Mouse (Mus musculus) heart, postnatal 0 days (tissue): ENCODE data around the gene Myb. TPM values are rescaled to one million over a fixed set of nuclear protein-coding genes. Genes with fewer than 3 reads are reported as not detected.

ENCODE experiments used
- ATAC-seq: fragments of 200-750 bp; cut with Nextera tagmentation; 2 replicates; pipeline ENCODE4 v1.8.0; 2017; ENCODE audit warnings: low read depth, moderate number of reproducible peaks, moderate library complexity; ENCODE audit not compliant: insufficient read depth
- DNase-seq: peaks from one replicate; pipeline ENCODE4 v3.0.0-alpha.2; 2016; ENCODE audit warnings: low spot score
- H3K27ac ChIP-seq: fragments of 300-500 bp; sonication (generic); 2 replicates; pipeline ENCODE4 v1.5.1; 2014; ENCODE audit warnings: low read depth, mild to moderate bottlenecking
- H3K27me3 ChIP-seq: fragments of 300-500 bp; sonication (generic); 2 replicates; pipeline ENCODE4 v1.6.1; 2014; ENCODE audit warnings: low read length, mixed read lengths; ENCODE audit not compliant: control insufficient read depth, insufficient read depth
- H3K36me3 ChIP-seq: fragments of 300-500 bp; sonication (generic); replicated peaks from 2 replicates; pipeline ENCODE4 v1.6.1; 2014; ENCODE audit warnings: low read length, mixed read lengths; ENCODE audit not compliant: control insufficient read depth, insufficient read depth
- H3K4me1 ChIP-seq: fragments of 300-500 bp; sonication (generic); 2 replicates; pipeline ENCODE4 v1.6.1; 2014; ENCODE audit warnings: antibody characterized with exemption; ENCODE audit not compliant: control insufficient read depth, insufficient read depth
- H3K4me2 ChIP-seq: fragments of 300-500 bp; sonication (generic); 2 replicates; pipeline ENCODE4 v1.6.1; 2014; ENCODE audit warnings: low read depth, mild to moderate bottlenecking, low read length, moderate library complexity
- H3K4me3 ChIP-seq: fragments of 300-500 bp; sonication (generic); 2 replicates; pipeline ENCODE4 v1.5.1; 2014; ENCODE audit warnings: low read depth, low read length
- H3K9ac ChIP-seq: fragments of 300-500 bp; sonication (generic); replicated peaks from 2 replicates; pipeline ENCODE4 v1.6.1; 2014; ENCODE audit warnings: low read depth, low read length, mixed read lengths
- H3K9me3 ChIP-seq: fragments of 300-500 bp; sonication (generic); replicated peaks from 2 replicates; pipeline ENCODE4 v1.6.1; 2016; ENCODE audit warnings: low read length; ENCODE audit not compliant: control insufficient read depth
- CTCF ChIP-seq: IDR thresholded peaks from 2 replicates; pipeline ENCODE4 v1.5.1; 2016; ENCODE audit warnings: antibody characterized with exemption, control low read depth, low read depth
- EP300 ChIP-seq: IDR thresholded peaks from 2 replicates; pipeline ENCODE4 v1.6.1; 2016; ENCODE audit warnings: antibody characterized with exemption, low read depth
- WGBS: fragments of 180-500 bp; shearing (Covaris S2); extraction: QIAGEN DNeasy Blood & Tissue Kit; methylation state at CpG from one replicate; pipeline ENCODE4 v1.1.7; 2014; 5-methylcytosine and 5-hydroxymethylcytosine counted together
- polyA plus RNA-seq: library from polyadenylated mRNA; unstranded; fragments of >200 nt; fragmentation: Nextera tagmentation; extraction: Ambion mirVana; gene quantifications from 2 replicates; pipeline ENCODE4 v1.2.1, GENCODE M21; 2015
- total RNA-seq: library from RNA; depleted of rRNA; stranded (reverse); fragments of >200 nt; gene quantifications from 2 replicates; pipeline ENCODE4 v1.2.3, GENCODE M21; 2014; ENCODE audit warnings: low replicate concordance; rRNA removed

Gene Myb
- 0.15 and 2.0 TPM in 2 replicates for total RNA-seq
- polyA plus RNA-seq, result 0.20 and 0.36 TPM in 2 replicates

DNA sequence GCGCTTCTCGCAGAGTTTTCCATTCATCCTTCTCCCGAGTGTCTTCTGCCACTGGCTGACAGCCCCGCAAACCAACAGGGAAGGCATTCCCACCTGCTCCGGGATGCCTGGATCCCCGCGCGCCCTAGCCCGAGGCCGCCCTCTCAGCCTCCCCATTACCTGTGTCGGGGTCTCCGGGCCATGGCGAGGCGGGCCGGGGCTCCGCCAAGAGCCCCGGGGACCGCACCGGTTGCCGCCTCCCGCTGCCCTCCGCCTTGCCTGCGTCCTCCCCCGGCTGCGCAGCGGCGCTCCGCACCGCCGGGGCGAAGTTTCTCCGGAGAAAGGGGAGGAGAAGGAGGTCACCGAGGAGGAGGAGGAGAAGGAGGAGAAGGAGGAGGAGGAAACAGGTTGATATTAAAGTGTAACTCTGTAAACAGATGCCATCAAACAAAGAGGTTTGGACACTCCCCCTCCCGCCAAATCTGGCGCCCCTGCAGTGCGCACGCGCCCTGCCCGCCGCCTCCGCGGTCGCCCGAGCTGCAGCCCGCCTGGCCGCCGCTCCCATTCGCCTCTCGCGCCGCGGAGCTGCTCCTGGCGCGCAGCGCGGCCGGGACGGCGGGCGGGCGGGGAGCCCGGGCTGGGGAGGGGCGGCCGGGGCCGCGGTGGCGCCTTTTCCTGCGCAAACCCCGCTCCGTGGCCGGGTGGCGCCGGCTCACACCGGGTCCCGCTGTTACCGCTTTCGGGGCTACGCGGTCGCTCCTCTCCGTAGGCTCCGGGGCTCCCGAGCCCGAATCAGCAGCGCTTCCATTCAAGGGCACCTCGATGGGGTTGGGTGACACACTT is at the start of gene Myb:
TSS of gene Myb (minus strand) at position 448 of the 822 bp plus-strand sequence.
- H3K27ac ChIP-seq, result peak within 1 kb of the TSS; percentile 15; the same call in 1 of the 2 replicates
- ATAC-seq (peak; percentile 79), DNase-seq (peak; percentile 16)
- no peaks in the 10 kb centered on the region for H3K36me3 ChIP-seq
- TF ChIP-seq CTCF (no peak), EP300 (no peak)
- H3K9ac ChIP-seq, result peak within 1 kb of the TSS; percentile 67
- H3K27me3 ChIP-seq, result peaks cover 41% of the 10 kb centered on the region
- WGBS, result under 1% methylated on average over 80 of the region's 86 CpGs
- peak within 1 kb of the TSS; percentile 98 for H3K4me2 ChIP-seq
- peaks cover 13% of the 10 kb centered on the region for H3K4me1 ChIP-seq
- peak within 1 kb of the TSS; percentile 65 for H3K4me3 ChIP-seq
- H3K9me3 ChIP-seq, result no peaks in the 10 kb centered on the region

DNA sequence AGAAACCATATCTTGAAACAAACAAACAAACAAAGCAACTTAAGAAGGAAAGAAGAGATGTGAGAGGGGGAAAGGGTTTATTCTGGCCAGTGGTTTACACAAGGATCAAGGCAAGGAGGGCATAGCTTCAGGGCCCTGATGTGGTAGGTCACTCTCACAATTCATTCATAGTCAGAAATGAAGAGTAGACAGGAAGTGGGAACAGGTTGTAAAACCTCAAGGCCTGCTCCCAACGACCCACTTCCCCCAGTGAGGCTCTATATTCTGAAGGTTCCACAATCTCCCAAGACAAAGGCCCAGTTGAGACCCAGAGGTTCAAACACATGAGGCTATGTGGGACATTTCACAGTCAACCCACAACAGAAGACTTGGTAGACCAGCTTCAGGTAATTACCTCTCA is 46.6 kb upstream of the Myb start:
- no peaks in the 10 kb centered on the region for H3K9me3 ChIP-seq
- no peak overlapping the region for H3K4me3 ChIP-seq
- 41% methylated on average over 1 of the region's 1 CpGs for WGBS
- no peak overlapping the region for H3K4me2 ChIP-seq
- H3K27ac ChIP-seq, result no peak overlapping the region
- H3K27me3 ChIP-seq, result no peaks in the 10 kb centered on the region
- no peak overlapping the region for H3K9ac ChIP-seq
- H3K36me3 ChIP-seq, result no peaks in the 10 kb centered on the region
- no peak for DNase-seq
- TF ChIP-seq CTCF, result no peak
- TF ChIP-seq EP300, result no peak
- no peak for ATAC-seq
- no peaks in the 10 kb centered on the region for H3K4me1 ChIP-seq

DNA sequence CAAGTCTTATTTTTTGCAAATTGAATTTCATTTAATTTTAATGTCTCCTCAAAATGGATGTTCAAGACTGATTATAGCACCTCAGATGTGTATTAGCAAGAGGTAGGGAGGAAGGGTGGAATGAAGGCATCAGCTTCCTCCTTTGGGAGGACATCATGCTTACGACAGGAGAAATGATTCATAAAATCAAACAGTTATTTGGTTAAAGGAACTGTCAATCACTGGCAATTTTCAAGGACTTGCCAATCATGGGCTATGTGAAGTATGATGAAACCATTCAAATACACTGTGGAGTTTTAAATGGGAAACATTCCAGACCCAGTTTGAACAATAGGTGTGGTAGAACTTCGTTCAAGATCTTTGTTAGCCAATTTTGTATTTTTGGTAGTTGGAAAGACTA is 45.4 kb upstream of the Myb start:
- no peaks in the 10 kb centered on the region for H3K4me1 ChIP-seq
- no peak for TF ChIP-seq CTCF
- no peak for TF ChIP-seq EP300
- ATAC-seq (no peak), DNase-seq (no peak)
- H3K9ac ChIP-seq, result no peak overlapping the region
- H3K36me3 ChIP-seq, result no peaks in the 10 kb centered on the region
- H3K4me3 ChIP-seq, result no peak overlapping the region
- 76% methylated on average over 2 of the region's 2 CpGs for WGBS
- H3K27ac ChIP-seq, result no peak overlapping the region
- H3K27me3 ChIP-seq, result no peaks in the 10 kb centered on the region
- no peaks in the 10 kb centered on the region for H3K9me3 ChIP-seq
- no peak overlapping the region for H3K4me2 ChIP-seq

DNA sequence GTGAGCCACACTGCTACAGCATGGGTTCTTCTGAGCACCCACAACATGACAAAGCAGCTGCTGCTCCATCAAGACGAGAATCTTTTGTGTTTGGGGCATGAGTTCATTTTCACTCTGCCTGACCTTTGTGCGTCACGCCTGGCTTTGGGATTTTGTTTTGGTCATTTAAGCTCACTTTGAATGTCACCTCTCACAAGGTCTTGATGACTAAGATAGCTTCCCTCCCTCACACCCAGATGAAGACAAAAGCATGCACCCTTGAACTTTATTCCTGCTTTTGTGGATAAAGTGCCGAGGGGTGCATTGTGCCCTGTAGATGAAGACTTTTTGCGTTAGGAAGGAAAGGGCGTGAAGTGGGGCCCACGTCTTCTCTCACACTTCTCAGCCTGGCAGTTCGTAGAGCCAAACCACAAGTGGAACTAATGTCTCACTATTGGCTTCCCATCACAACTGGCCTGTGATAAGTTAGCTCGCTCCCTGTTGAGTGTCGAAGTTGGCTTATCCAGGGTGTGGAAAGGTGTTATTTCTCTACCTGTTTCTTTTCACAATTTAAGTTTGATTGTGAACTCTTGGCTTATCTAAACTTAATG is 43.8 kb upstream of the Myb start:
- ATAC-seq, result no peak

DNA sequence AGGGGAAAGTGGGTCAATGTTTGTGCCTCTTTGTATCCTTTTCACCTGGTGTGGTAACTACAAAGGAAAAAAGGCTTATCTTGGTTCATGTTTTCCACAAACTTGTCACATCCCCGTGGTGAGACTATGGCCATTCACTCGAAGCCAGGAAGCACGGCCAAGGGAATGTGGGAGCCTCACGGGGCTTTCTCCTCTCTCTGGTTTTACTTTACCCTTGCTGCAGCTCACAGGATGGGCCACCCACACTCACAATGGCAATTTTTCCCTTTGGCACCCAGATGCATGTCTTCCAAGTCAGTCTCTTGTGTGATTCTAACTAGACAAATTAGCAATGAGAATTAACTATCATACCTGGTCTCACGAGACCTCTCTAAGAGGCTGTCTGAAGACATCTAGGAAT is 43.1 kb upstream of the Myb start:
- no peak overlapping the region for H3K4me3 ChIP-seq

More for the DNA sequence above, 43.8 kb upstream of the Myb start:
- no peak for DNase-seq
- Histone ChIP-seq H3K9me3 (0 out of 2 replicates have a peak, but pooled peaks cover 5% of the 10 kb centered on the region), H3K36me3 (no peaks in the 10 kb centered on the region), H3K9ac (no peak overlapping the region), H3K27ac (no peak overlapping the region), H3K4me3 (no peak overlapping the region), H3K4me2 (no peak overlapping the region), H3K27me3 (no peaks in the 10 kb centered on the region), H3K4me1 (no peaks in the 10 kb centered on the region)
- 49% methylated on average over 10 of the region's 10 CpGs for WGBS
- TF ChIP-seq CTCF (no peak), EP300 (no peak)

More for the DNA sequence above, 43.1 kb upstream of the Myb start:
- ATAC-seq, result no peak
- H3K4me2 ChIP-seq, result no peak overlapping the region
- no peak for DNase-seq
- H3K9me3 ChIP-seq, result 0 out of 2 replicates have a peak, but pooled peaks cover 5% of the 10 kb centered on the region
- no peaks in the 10 kb centered on the region for H3K36me3 ChIP-seq
- TF ChIP-seq EP300 (no peak), CTCF (no peak)
- no peaks in the 10 kb centered on the region for H3K27me3 ChIP-seq
- 69% methylated on average over 5 of the region's 5 CpGs for WGBS
- no peak overlapping the region for H3K27ac ChIP-seq
- H3K9ac ChIP-seq, result no peak overlapping the region
- H3K4me1 ChIP-seq, result no peaks in the 10 kb centered on the region
